Mouse (Mus musculus) ES-E14 (cell line): ENCODE results near the gene Tns2.

Source experiments
- CHD2 ChIP-seq: IDR thresholded peaks from 2 replicates; pipeline ENCODE4 v1.6.1; 2014; ENCODE audit warnings: mild to moderate bottlenecking, low read depth, low read length, inconsistent platforms
- HCFC1 ChIP-seq: IDR thresholded peaks from 2 replicates; pipeline ENCODE4 v1.6.1; 2012; ENCODE audit warnings: low read length, inconsistent platforms, borderline replicate concordance; ENCODE audit not compliant: insufficient read depth
- MAFK ChIP-seq: IDR thresholded peaks from 2 replicates; pipeline ENCODE4 v1.6.1; 2014; ENCODE audit warnings: mild to moderate bottlenecking, low read depth, low read length, inconsistent platforms; ENCODE audit not compliant: insufficient read depth
- ZC3H11A ChIP-seq: IDR thresholded peaks from 2 replicates; pipeline ENCODE4 v1.6.1; 2012; ENCODE audit warnings: low read depth, mild to moderate bottlenecking, inconsistent platforms, low read length, borderline replicate concordance

GRCm38 (mm10) chr15:102074876-102075585 lies 25.2 kb upstream of the Tns2 start:
- TF ChIP-seq MAFK (no peak), CHD2 (no peak), HCFC1 (no peak), ZC3H11A (no peak)
